In genomic region chr11:33944067-33944785, GRCm38 (mm10) we compare ENCODE assay signal across 10 mouse cellular contexts. TPM values are rescaled to one million over a fixed set of nuclear protein-coding genes. Genes with fewer than 3 reads are reported as not detected.
DNase-seq lines count a peak whose midpoint lies in the region; ATAC-seq and TF ChIP-seq lines count a peak whose summit lies in the region.
"Had no signal": no experiment of that assay in that cellular context is flagged by ENCODE, and none has a peak within 500 bp of the region (broad histone marks: within the 10 kb centered on the region; RNA-seq: fewer than 3 reads in every experiment).

No protein-coding gene starts in this region.

- no peaks in the 10 kb centered on the region for H3K27me3 ChIP-seq in liver, postnatal 0 days (ENCODE audit: insufficient read depth, low read length)

- H3K27ac ChIP-seq in liver, postnatal 0 days (ENCODE audit: low read depth), result no peak overlapping the region
- H3K27ac ChIP-seq: heart, embryonic 10.5 days had no signal

- 67% methylated on average over 4 of the region's 4 CpGs for WGBS in liver, postnatal 0 days (ENCODE audit: insufficient replicate concordance)

- H3K4me1 ChIP-seq in liver, postnatal 0 days (ENCODE audit: insufficient read depth), result no peaks in the 10 kb centered on the region
- H3K4me1 ChIP-seq: heart, embryonic 10.5 days had no signal

- ATAC-seq in CD4-positive, CD25-positive, alpha-beta regulatory T cell, adult 4 months, result no peak
- ATAC-seq in liver, postnatal 0 days, result no peak

- H3K9ac ChIP-seq in liver, postnatal 0 days (replicated peaks), result no peak overlapping the region

- TF ChIP-seq CTCF in liver, postnatal 0 days (IDR thresholded peaks at IDR 0.05; ENCODE audit: low read depth), result peak; percentile 49

- H3K4me3 ChIP-seq in liver, postnatal 0 days (ENCODE audit: low read depth, low read length), result no peak overlapping the region
- H3K4me3 ChIP-seq: heart, embryonic 10.5 days; myocyte had no signal

- H3K36me3 ChIP-seq in liver, postnatal 0 days (replicated peaks; ENCODE audit: insufficient read depth, low read length), result no peaks in the 10 kb centered on the region
- H3K36me3 ChIP-seq: heart, embryonic 10.5 days had no signal

- no peak overlapping the region for H3K4me2 ChIP-seq in liver, postnatal 0 days (ENCODE audit: low read depth, low read length)

- TF ChIP-seq EP300 in liver, postnatal 0 days (IDR thresholded peaks at IDR 0.05; ENCODE audit: low read depth), result no peak

- H3K9me3 ChIP-seq in liver, postnatal 0 days (ENCODE audit: low read length), result no peaks in the 10 kb centered on the region
- H3K9me3 ChIP-seq: heart, embryonic 10.5 days had no signal

- DNase-seq in CD4-positive, CD25-positive, alpha-beta regulatory T cell, adult 2 months (ENCODE audit: low read depth, low spot score), result peak; percentile 75
- peak; percentile 54 to 55 for DNase-seq in kidney, postnatal 4 days
- DNase-seq in kidney, postnatal 25 days, result no peak
- DNase-seq in ES-CJ7 (ENCODE audit: low read depth, low spot score), result peak; percentile 67
- peak; percentile 38 for DNase-seq in liver, postnatal 0 days
- no peak for DNase-seq in urinary bladder, adult 18-20 months (ENCODE audit: low spot score in 2 of 2)
- DNase-seq in frontal cortex, adult 2 months (ENCODE audit: extremely low spot score in 1 of 2, low spot score in 1 of 2), result no peak

RNA-seq across cellular contexts. Expression of gene Kcnmb1, which starts 18.6 kb away (rescaled TPM):
- polyA plus RNA-seq in CD4-positive, CD25-positive, alpha-beta regulatory T cell, adult 4 months (2017; shearing (Covaris generic)), result 1 to 10 TPM in 1 of 2 experiments, under 1 TPM in 1; 0.79 to 1.0 TPM
- polyA plus RNA-seq in liver, postnatal 0 days (2015; fragmentation: Nextera tagmentation; extraction: Ambion mirVana), result 0.02 and 0.05 TPM in 2 replicates
- 0.29 and 0.58 TPM in 2 replicates for polyA plus RNA-seq in frontal cortex, adult 2 months (2012; rRNA removed)

RNA-seq across cellular contexts. Expression of gene Kcnip1, which starts 48.7 kb away (rescaled TPM):
- polyA plus RNA-seq in CD4-positive, CD25-positive, alpha-beta regulatory T cell, adult 4 months (2017; shearing (Covaris generic)), result not detected
- not detected in 2 replicates for polyA plus RNA-seq in liver, postnatal 0 days (2015; fragmentation: Nextera tagmentation; extraction: Ambion mirVana)
- 58.9 and 65.4 TPM in 2 replicates for polyA plus RNA-seq in frontal cortex, adult 2 months (2012; rRNA removed)
- polyA plus RNA-seq: myocyte had no signal

Comparison
In these comparisons a context has a peak if more than half of its experiments do, and no peak if none do; other contexts are left out.
1. DNase-seq: peak in CD4-positive, CD25-positive, alpha-beta regulatory T cell, adult 2 months (single experiment), kidney, postnatal 4 days (2 of 2), ES-CJ7 (single experiment) and liver, postnatal 0 days (single experiment); none in kidney, postnatal 25 days (0 of 2), urinary bladder, adult 18-20 months (0 of 2) and frontal cortex, adult 2 months (0 of 2).
2. RNA of gene Kcnip1, which starts 48.7 kb away (polyA plus RNA-seq): 58.9 to 65.4 TPM in frontal cortex, adult 2 months; not detected in CD4-positive, CD25-positive, alpha-beta regulatory T cell, adult 4 months and not detected in liver, postnatal 0 days; every median in the first group is over 10 times any median in the second.